Mouse (Mus musculus) kidney, postnatal 10 days (tissue): Measurements from ENCODE around the gene Zc3h7a.

Experiments used
- DNase-seq: peaks from one replicate; pipeline ENCODE4 v3.0.0; 2021; ENCODE audit warnings: mixed read lengths

Gene Zc3h7a

GRCm38 (mm10) chr16:11134348-11135344, 41.5 kb downstream of the Zc3h7a start, which contains the start of gene Txndc11:
Txndc11 (minus strand) TSS chr16:11134650.
- DNase-seq: peak; percentile 100

GRCm38 (mm10) chr16:11133476-11134347, 42.5 kb downstream of the Zc3h7a start:
- no peak for DNase-seq

DNA sequence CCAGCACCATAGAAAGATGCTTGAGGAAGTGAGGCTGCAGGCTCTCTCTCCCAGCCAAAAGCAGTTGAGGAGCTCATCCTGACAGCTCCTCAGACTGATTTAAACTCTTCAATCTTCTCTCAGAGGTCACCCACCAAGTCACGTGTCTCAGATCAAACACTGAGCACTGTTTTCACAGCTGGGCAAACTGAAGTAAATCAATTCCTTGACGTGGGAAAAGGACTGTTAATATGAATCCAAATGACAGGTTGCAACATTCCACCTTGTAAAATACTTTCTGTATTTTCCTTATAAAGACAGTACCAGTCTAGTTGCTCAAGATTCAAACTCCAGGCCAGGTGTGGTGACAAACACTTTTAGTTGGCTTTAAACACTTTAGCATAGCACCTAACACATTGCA, 43.4 kb downstream of the Zc3h7a start:
- DNase-seq: peak; percentile 10

GRCm38 (mm10) chr16:11128301-11128700, 47.9 kb downstream of the Zc3h7a start:
- peak; percentile 9 for DNase-seq

- DNase-seq: no peak
Observed at GRCm38 (mm10) chr16:11125371-11125770, 50.8 kb downstream of the Zc3h7a start.

DNA sequence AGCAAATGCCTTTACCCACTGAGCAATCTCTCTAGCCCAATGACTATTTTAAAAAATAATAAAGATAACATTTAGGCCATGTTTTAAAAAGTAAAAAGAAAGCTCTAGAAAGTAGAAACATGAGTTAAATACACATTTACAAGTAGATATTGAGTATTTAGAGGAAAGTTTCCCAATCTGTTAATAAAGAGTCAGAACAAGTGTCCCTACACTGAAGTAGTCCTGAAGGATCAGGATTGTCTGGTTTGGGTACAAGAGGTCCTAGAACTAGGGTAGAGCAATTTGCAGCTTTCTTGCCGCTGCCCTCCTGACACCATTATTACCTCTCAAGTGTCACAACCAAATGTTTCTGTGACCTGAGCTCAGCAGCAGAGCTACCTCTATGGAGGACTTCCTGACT, 52.1 kb downstream of the Zc3h7a start:
- no peak for DNase-seq

DNA sequence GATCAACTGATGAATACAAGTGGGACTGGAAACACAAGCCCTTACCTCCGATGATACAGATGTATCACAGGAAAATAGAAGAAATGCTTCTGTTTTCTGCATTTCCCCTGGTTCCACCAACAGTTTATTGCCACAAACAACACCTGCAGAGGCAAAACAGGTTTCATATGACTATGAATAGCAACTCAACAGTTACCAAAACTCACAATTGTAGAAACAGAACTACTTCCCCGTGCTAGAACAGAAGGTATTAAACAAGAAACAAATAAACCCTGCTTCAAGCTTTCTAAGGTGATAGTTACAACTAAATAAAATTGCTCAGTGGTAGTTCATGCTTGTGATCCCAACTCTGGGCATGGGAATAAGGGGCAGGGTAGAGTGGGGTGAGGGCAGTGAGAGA, 53.6 kb downstream of the Zc3h7a start:
- no peak for DNase-seq

GRCm38 (mm10) chr16:11109198-11109740, 66.9 kb downstream of the Zc3h7a start:
- DNase-seq: no peak

- DNase-seq: no peak
Observed at GRCm38 (mm10) chr16:11104905-11105304, 71.3 kb downstream of the Zc3h7a start.

GRCm38 (mm10) chr16:11097301-11097700, 78.9 kb downstream of the Zc3h7a start:
- no peak for DNase-seq

GRCm38 (mm10) chr16:11093717-11094386, 82.3 kb downstream of the Zc3h7a start:
- no peak for DNase-seq

DNA sequence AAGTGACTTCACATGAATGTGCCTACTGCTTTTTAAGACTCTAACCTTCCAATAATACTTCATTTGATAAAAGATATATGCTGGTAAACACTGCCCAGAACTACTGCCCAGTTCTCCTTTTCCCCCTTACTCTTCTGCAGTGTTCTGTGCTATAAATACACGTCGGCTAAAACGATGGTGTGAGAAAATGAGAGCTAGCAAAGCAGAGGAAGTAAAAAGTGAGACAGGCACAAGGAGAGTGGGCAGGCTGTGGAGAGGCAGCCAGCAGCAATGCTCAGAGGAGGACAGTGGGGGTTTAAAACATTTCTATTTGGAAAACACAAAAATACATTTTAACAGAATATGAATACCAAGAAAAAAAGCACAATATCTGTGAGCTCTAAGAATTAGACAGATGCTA, 83.7 kb downstream of the Zc3h7a start:
- DNase-seq: no peak

- DNase-seq: peak; percentile 55
Observed at GRCm38 (mm10) chr16:11092061-11092460, 84.1 kb downstream of the Zc3h7a start.

DNA sequence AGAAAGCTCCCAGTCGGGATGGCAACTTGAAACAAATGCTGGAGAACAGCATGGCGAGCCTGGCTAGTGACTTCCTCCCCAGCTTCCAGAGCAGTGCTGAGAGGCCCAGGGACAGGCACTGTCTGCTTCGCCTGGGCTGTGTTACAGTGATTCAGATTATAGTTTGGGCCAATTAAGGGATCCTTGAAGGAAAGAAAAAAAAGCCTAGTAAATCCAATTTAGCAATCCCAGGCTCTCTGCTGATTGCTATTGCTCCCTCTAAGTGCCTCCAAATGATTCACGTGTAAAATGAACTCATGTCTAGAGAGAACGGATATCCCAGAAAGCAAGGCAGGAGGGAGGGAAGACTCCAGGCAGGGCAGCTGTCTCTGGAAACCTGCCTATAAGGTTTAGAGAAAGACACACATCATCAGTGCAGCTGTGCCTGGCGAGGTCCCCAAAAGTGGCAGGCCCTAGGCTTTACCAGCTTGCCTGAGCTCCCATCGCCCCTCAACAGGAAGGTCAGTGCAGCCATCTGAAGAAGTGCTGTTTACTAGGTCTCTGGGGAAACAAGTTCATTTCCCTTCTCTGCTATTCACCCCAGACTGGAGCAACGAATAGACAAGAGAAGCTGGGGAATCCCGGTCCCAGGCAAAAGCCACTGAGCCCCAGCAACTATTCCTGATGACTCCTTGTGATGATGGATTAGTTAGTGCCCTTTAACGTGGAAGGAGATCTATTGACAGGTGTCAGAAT, 85.2 kb downstream of the Zc3h7a start:
- no peak for DNase-seq

DNA sequence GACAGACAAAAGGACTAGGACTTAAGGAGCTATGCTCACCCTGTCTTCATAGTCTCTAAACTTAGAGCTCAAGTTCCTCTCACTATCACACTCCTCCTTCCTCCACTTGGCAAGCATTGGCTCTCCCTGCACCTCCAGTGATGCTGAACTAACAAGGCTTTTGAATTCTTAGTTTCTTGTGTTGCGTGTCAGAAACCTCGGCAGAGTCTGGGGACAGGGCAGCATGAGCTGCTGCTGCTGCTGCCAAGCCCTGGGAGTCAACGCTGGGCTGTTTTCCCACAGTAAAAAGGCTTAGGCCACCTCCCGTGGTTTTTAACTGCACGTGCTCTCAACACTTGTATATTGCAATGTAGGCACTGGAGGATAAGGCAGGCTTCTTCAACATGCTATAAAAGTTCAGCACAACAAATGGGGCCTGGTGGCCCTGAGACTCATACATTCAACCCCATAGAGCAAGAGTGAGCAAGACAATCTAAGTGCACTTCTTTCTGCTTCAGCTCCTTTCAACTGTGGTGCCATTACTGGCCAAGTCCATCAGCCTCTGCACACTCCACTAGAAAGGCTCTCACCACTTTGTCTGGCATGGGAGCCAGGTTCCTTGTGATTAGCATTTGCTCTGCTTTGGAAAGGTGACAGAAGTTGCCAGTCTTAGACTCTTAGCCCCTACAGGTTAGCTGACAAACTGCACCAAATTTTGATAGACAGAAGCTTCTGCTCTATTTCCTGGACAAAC, 89.2 kb downstream of the Zc3h7a start:
- DNase-seq: peak; percentile 24
